Mouse (Mus musculus) erythroblast, adult 5-6 weeks (primary cell): ENCODE measurements around the gene Ccm2. TPM values are rescaled to one million over a fixed set of nuclear protein-coding genes. Genes with fewer than 3 reads are reported as not detected.
"Not testable (repeated sequence)": the region's sequence is repeated elsewhere in the genome, so short reads cannot be mapped to it uniquely, and the experiment has no call there.

Source experiments
- ATAC-seq: replicated peaks from 2 replicates; pipeline ENCODE4 v1.8.0; 2016; ENCODE audit warnings: moderate number of reproducible peaks, mild to moderate bottlenecking, moderate TSS enrichment, inconsistent platforms; ENCODE audit not compliant: poor library complexity, low FRiP score, severe bottlenecking
- total RNA-seq, 2 experiments: library from RNA; stranded (forward) in 1 of 2; stranded (reverse) in 1 of 2; fragments of 150-400 nt in 1 of 2; fragments of 200-764, 138-1000 nt in 1 of 2; gene quantifications; 2 replicates each; pipeline versions ENCODE4 v1.2.3 to v1.2.4; 2015 to 2017; ENCODE audit warnings: low replicate concordance in 2 of 2

Gene Ccm2
- total RNA-seq (2015; ENCODE audit: low replicate concordance) (9.8 and 11.0 TPM in 2 replicates), total RNA-seq (2017; ENCODE audit: low replicate concordance) (10.3 and 15.7 TPM in 2 replicates)

DNA sequence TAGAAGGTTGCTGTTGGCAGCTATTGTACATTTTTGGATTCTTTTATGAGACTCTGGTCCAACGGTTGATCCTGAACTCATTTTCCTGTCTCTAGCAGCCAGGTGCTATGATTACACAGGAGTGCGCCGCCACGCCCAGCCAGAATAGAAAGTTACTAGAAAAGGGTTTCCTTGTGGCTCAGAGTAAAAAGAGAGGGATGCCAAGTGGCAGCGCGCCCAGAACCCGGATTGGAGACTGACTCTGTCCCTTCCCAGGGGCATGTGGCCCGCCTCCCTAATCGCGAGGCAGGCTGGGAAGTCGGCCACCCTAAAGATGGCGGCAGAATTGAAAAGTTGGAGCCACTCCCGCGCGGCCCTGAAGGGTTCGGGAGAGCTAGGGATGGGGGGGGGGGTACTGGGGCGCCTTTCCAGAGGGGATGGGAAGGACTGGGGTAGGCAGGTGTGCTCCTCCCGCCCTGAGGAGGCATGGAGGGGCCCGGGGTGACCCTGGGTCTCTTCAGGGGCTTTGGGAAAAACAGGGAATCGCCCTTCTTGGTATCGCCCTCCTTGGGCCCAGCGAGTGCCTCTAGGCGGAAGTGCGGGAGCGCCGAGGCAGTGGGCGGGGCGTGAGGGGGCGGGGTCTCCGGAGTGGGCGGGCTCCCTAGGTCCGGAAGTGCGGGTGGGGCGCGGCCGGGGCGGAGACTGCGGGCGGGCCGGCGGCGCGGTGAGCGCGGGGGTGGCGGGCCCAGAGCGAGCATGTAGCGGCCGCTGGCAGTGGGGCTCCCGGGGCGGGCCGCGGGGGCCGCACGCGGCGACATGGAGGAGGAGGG, at the start of gene Ccm2:
Gene Ccm2 (plus strand): TSS at position 683 of the 809 bp plus-strand sequence.
- ATAC-seq = peak; percentile 91

DNA sequence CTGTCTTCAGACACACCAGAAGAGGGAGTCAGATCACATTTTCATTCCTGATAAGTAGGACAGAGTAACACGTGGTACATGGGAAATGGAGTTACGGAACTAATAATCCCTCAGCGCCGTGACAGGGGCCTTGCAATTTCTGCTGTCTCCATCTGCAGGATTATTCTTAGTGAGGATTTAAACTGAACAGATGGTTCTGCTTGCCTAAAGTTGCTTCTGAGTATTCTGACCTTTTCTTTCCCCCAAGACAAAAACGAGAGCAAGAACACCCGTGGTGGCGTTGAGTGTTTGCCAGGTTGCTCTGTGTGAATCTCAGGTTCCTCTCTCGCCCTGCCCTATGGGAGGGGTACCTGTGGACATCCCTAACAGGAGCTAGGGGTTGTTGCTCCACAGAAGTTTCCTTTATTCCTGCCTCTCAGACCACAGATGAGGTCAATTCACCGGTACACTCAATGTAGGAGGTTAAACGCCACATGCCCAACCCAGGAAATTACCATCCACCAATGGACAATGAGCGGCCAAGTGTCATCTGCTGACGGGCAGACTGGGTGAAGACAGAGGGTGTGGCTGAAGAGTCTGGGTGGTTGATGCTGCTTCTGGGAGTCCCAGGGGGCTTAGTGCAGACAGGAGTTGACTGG, 49.3 kb upstream of the Ccm2 start:
- no peak for ATAC-seq

DNA sequence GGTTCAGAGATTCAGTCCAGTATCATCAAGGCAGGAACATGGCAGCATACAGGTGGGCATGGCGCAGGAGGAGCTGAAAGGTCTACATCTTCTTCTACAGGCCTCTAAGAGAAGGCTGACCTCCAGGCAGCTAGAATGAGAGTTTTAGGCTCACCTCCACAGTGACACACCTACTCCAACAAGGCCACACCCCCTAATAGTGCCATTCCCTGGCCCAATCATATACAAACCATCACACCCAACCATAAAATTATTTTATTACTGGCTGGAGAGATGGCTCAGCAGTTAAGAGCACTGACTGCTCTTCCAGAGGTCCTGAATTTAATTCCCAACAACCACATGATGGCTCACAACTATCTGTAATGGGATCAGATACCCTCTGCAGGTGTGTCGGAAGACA, 44.2 kb upstream of the Ccm2 start:
- ATAC-seq = no peak

DNA sequence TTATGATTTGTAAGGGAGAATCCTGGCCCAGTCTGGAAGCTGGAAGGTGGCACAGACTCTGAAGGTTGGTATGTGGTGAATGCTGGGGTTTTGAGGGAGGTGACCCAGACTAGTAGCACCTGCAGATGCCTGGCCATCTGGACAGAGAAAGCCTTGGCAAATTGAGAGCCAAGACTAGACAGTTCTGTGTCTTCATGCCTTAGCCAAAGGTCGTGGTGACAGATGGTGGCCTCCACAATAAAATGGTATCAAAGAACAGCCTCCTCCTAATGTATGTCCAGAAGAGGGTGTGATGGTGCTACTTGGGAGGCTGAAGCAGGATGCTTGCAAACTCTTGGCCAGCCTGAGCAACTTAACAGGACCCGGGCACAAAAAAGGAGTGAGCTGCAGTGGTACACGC, 42.5 kb upstream of the Ccm2 start:
- ATAC-seq = no peak

DNA sequence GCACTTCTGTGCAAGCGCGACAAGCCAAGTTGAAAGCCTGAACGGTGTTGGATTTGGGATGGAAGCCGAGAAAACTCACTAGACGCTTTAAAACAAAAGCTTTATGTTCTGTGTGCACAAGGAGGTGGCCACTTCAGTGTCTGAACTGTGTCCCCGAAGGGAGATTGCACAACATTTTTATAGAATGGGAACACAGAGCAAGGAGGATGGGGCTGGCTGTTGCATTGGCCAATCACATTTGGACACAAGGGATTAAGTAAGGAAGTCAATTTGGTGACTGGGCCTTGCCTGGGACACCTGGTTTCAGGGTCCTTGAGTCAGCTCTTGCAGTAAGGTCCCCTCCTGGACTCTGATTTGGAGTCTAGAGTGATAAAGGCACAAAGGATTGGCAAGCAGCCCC, 42.0 kb upstream of the Ccm2 start:
- ATAC-seq = no peak

DNA sequence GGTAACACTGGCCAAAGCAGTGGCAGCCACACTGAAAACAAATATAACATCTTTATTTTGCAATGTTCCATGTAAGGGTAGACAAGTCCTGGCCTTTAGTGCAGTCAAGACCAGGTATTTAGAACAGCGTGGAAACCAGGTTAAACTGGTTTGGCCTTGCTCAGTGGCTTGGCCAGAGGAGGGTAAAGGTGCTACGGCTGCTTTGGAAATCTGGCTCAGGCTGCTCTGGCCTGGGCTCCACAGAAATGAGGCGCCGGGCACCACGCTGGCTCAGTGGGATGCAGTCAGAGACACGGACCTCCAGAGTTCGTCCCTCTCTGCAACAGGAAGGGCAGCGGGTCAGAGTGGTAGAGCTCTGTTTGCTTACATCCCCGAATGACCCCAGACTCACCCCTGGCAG, 40.2 kb upstream of the Ccm2 start:
- no peak for ATAC-seq

DNA sequence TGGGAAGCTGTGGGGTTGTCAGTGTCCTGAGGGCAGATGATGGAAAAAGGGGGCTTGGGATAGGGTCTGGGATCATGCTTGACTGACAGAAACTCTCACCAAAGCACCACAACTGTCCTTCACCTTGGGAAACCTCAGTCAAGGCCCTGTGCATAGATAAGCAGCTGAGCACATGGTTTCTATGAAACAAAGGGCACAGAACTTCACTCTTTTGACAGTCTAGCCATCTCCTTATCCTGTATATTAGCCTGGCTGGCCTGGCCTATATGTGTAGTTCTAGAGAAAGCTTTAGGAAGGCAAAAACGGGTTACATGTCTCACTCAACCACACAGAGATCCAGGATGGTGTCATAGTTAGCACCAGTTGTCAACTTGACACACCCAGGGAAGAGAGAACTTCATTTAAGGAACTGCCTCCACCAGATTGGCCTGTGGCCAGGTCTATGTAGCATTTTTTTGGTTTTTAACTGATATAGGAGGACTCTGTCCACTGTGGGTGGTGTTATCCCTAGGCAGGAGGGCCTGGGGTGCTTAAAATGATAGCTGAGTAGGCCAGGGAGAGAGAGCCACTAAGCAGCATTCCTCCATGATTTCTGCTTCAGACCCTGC, 38.3 kb upstream of the Ccm2 start:
- ATAC-seq = no peak

DNA sequence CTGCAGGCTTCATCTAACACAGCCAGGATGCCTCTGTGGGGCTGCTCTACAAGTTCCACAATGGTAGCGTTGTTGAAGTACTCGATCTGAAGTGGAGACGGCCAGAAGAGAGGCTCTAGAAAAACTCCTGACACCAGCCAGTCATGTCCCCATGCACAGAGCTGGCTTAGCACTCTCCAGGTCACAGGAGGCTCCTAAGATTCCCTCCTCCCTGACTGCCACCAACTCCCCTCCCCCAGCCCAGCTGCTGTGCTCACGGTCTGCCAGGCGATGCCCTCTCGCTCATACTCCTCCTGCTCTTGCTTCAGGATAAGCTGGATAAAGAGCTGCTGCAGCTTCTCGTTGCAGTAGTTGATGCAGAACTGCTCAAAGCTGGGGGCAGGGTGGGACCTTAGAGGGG, 31.9 kb upstream of the Ccm2 start:
- ATAC-seq = no peak

DNA sequence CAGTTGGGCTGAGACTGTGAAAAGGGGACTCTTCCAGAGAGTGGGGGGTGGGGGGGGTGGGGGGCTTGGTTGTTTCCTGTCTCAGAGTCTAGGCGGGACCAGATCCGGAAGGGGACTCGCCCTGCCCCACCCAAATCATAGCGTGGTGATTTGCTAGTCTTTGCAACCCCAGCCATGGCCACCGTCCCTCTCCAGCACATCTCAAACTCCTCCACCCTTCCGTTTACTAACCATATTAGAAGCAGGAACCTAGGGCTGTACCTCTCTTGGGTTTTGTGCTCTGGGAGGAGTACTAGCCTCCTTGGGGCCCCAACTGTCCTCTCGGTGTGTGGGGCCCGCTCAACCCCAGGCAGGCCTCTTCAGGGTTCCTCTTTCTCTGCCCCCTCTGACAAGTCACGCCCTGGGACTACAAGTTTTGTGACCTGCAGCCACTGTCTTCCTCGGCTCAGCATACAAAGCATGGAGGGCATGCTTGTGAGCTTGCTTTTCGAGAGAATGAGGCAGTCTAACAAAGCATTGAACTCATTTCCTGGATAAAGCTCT, 27.1 kb upstream of the Ccm2 start:
- ATAC-seq = no peak

DNA sequence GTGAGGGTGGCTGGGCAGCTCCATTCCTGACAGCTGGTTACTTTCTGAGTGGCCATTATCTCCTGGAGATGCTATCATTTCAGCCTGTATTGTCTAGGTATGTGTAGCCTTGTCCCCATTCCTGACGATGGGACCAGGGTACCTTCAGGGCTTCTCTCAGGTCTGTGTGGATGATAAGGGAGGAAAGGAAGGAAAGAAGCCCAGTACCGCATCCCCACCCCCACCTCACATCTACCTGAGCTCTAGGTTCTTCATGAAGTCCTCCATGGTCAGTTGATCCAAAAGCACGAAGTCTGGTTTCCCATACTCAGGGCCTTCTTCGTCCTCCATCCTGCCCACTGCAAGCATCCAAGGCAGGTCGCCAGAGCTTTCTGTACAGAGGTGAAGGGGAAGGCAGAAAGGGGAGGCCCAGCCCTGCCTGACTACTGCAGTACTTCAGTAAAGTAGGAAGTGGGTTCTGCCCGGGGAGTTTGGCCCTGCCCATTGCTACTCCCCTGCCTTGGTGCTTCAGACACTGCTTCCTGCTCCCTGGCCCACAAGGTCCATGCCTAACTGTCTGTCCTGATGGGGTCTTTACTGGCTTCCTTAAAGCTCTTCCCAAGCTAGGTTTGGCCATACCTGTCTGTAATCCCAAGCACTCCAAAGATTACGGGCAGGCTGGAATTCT, 26.0 kb upstream of the Ccm2 start, which contains the start of gene Myo1g:
Gene Myo1g (minus strand): TSS at position 459 of the 667 bp plus-strand sequence.
- no peak for ATAC-seq

DNA sequence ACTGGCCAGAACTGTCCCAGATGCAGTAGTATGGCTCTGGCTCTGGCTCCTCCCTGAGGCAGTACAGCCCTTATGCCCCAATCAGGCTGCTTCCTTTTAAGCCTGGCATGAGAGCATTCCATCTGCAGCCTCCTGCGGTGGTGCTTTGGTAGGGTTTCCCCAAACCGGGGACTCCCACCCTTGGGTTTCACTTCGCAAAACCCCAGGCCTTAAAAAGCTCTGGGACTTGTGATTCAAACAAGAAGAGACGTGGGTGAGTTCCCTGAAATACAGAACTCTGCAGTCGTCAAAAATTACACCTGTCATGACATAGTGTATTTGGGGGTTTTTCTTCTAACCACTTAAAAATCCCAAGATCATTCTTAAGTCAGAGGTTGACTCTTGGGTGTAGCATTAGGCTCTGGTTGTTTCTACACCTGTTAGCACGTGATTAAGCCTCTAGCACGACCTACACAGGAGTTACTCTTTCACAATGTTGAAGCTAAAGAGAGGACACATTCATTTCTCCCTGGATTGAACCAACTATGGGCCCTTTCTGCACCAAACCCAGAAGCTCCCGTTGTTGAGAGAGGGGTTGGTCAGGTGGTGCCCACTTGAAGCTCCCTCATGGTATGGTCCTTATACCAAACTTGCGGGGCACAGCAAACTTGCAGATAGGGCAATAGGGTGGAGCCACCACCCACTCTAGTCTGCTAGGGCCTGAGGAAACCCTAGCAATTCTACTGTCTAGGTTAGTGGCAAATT, 23.7 kb upstream of the Ccm2 start:
- no peak for ATAC-seq

DNA sequence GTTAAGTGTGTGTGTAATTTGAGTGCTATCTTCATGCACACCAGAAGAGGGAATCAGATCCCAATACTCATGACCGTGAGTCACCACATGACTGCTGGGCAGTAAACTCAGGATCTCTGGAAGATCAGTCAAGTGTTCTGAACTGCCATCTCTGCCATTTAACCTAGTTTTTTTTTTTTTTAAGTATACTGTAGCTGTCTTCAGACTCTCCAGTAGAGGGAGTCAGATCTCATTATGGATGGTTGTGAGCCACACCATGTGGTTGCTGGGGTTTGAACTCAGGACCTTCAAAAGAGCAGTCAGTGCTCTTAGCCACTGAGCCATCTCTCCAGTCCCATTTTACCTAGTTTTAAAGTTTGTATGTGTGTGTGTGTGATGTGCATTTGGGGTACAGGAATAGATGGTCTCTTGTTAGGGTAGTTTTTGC, 23.0 kb upstream of the Ccm2 start:
- no peak for ATAC-seq

DNA sequence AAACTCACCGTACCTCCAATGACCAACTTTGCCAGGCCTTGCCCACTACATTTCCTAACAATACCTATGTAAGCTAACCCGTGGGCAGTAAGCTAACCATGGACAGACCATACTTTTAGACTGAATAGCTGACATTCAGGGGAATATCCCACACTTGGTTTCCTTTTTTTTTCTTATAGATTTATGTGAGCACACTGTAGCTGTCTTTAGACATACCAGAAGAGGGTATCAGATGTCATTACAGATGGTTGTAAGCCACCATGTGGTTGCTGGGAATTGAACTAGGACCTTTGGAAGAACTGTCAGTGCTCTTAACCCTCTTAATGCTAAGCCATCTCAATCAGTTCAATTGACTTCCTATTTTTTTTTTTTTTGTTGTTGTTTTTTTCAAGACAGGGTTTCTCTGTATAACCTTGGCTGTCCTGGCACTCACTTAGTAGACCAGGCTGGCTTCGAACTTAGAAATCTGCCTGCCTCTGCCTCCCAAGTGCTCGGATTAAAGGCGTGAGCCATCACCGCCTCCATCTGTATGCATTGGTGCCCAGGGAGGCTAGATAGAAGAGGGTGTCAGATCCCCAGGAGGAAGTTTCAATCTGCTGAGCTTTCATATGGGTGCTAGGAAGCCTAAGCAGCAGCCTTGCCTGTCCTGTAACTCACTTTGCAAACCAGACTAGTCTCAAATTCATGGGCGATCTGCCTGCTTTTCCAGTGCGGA, 22.4 kb upstream of the Ccm2 start:
- no peak for ATAC-seq

DNA sequence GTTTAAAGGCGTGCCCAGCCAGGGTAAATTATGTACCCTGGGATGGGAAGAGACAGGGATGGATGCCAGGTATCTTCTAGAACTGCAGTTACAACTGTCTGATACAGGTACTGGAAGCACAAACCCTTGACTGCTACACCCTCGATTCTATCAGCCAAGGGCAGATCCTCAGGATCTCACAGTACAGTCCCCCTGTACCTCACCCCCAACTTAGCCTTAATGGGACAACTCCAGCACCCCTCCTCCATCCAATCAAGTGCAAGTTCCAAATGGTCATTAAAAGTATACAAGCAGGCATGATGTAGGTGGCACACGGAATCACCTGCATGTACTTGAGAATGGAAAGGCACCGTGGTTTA, 21.8 kb upstream of the Ccm2 start:
- no peak for ATAC-seq

DNA sequence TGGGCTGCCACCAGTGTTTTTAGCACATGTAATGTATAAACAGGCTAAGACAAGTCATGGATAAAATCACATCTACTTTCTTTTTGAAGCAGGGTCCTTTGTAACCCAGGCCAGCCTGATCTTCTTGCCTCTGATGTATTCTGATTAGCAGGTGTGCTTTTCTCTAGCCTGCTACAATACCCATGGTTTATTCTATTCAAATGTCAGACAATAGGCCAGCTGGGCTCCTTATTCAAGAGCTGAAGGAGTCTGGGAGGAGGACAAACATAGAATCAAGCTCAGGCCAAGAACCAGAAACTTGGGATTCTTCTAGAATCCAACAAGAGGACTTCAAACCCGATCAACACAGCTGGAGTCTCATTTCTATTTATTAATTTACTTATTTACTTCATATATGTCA, 21.4 kb upstream of the Ccm2 start:
- ATAC-seq = no peak

DNA sequence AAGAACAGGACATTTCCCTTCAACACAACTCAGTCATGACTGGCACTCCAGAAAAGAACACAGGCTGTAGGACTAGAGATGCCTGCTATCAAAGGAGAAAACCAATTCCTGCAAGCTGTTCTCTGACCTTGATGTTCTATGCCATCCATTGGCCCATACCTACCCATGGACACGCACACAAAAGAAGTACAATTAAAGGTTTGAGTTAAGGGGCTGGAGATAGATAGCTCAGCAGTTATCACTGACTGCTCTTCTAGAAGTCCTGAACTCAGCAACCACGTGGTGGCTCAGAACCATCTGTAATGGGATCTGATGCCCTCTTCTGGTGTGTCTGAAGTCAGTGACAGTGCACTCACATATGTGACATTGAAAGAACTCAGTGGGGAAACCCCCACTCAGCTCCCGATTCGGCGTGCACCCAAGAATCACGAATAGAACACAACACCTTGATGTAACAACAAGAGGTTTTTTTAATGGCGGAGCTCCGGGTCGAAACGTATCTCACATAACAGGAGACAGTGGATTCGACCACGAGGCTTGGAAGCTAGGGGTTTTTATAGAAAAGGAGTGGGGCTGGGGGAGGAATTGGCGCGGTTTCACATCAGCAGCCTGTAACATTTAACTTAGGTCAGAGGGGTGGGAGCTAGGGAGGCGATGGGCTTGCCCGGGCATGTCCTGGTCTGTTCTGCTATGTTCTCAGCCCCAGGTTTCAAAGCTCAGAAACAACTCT, 20.0 kb upstream of the Ccm2 start:
- ATAC-seq = not testable (repeated sequence)

DNA sequence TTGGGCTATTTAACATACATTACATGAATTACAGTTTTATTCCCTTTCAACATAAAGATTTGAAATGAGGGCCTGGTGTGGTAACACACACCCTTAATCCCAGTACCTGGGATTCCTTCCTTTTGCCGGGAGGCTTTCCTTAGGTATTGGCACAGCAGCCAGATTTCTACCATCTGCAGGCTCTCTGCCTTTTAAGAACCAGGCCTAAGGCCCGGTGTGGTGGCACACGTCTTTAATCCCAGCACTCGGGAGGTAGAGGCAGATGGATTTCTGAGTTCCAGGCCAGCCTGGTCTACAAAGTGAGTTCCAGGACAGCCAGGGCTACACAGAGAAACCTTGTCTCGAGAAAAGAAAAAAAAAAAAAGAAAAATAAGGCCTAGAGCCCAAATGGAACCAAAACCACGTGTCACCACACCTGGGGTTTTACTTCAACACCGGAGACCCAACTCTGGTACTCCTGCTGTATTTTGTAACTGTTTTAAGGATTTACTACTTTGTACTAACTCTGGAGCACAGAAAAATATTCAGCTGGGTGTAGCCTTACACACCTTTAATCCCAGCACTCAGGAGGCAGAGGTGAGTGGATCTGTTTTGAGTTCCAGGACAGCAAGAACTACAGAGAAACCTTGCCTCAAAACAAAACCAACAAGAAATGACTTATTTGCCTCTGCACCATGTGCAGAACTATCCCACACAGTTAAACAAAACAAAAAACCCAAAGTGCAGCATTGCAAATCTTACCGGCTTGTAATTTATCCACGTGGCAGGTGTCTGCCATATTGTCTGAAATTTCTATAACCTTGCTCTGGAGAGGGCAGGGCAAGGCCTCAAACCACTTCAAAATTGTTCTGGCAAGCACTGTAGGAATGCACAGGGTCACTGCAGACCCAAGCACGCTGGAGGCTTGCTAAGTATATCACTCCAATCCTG, 19.2 kb upstream of the Ccm2 start:
- ATAC-seq = peak; percentile 8; the same call in 1 of the 2 replicates
